ENCODE assay signal across 16 mouse cellular contexts in genomic region chr4:101621241-101621640, GRCm38 (mm10).
"Had no signal": no experiment of that assay in that cellular context is flagged by ENCODE, and none has a peak within 500 bp of the region (broad histone marks: within the 10 kb centered on the region; RNA-seq: fewer than 3 reads in every experiment).

No protein-coding gene starts in this region.

- H3K4me3 ChIP-seq: neural tube, embryonic 13.5 days; neural tube, embryonic 15.5 days; stomach, embryonic 15.5 days had no signal

- H3K27ac ChIP-seq: neural tube, embryonic 13.5 days; neural tube, embryonic 15.5 days; stomach, embryonic 15.5 days; stomach, postnatal 0 days had no signal

- H3K4me1 ChIP-seq: neural tube, embryonic 13.5 days; neural tube, embryonic 15.5 days; stomach, embryonic 15.5 days had no signal

- H3K9ac ChIP-seq: neural tube, embryonic 13.5 days; neural tube, embryonic 15.5 days; stomach, embryonic 15.5 days had no signal

- H3K36me3 ChIP-seq: stomach, embryonic 15.5 days had no signal

- H3K27me3 ChIP-seq: neural tube, embryonic 13.5 days; neural tube, embryonic 15.5 days; stomach, embryonic 15.5 days had no signal

- H3K4me2 ChIP-seq: neural tube, embryonic 13.5 days; neural tube, embryonic 15.5 days; stomach, embryonic 15.5 days had no signal

- DNase-seq: retina, postnatal 1 day; right cerebral cortex, adult 18-20 months; right cerebral cortex, postnatal 14 days; right cerebral cortex, postnatal 25 days; right cerebral cortex, postnatal 4 days; spleen, adult 18-20 months; thymus, adult 18-20 months; thymus, adult 2 months; thymus, postnatal 14 days; thymus, postnatal 25 days; thymus, postnatal 36 days; thymus, postnatal 4 days had no signal

- H3K9me3 ChIP-seq: neural tube, embryonic 13.5 days; neural tube, embryonic 15.5 days; stomach, embryonic 15.5 days had no signal
